Mouse (Mus musculus): ENCODE measurements at regions not wholly inside any gene's neighbourhood (a gene's known extent, or its start where the extent isn't known, plus 50 kb on each side); places are given as distances from the start of the nearest gene placed in this dataset.

DNA sequence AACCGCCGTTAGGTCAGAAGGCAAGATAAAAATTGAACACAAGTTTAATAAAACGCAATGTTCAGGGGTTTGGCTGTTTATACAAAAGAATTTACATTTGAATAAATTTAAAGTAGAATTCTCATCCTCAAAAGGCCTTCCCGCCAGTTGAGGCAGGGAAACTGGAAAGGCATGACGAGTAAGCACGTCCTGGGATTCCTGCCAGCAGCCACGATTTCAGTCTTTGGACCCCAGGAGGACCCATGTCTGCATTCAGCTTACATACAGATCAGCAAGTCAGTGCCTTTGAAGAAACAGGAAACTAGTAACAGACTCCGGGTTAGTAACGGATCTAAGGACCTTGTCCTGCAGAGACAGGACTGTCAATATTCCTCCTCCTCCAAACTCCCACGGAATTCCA is 250.4 kb downstream of the Tmem182 start:
- in situ Hi-C loops (cut with MboI; ENCODE audit: low pct_ligation_motif_present, low pct_unique_long_range_greater_than_20kb, low sequenced_read_pairs): no loop called here
- dilution Hi-C loops (cut with MboI; ENCODE audit: extremely low pct_ligation_motif_present, extremely low pct_unique_long_range_greater_than_20kb, low sequenced_read_pairs): no loop called here
- H3K36me3 ChIP-seq (replicated peaks in 1 of 2; ENCODE audit: control insufficient read depth in 1 of 2, insufficient read depth in 1 of 2, low read length in 1 of 2): no peaks in the 10 kb centered on the region
- H3K4me3 ChIP-seq (replicated peaks in 1 of 3; ENCODE audit: low read depth in 2 of 3, low read length in 2 of 3, poor library complexity in 1 of 3): no peak overlapping the region
- TF ChIP-seq KAT2A (IDR thresholded peaks at IDR 0.05; ENCODE audit: insufficient replicate concordance, low read length): no peak
- TF ChIP-seq MAX (IDR thresholded peaks at IDR 0.05; ENCODE audit: low read length): no peak
- no peak for TF ChIP-seq GABPA (IDR thresholded peaks at IDR 0.05; ENCODE audit: insufficient replicate concordance, low read depth, low read length)
- no peak for TF ChIP-seq MEF2A (IDR thresholded peaks at IDR 0.05; ENCODE audit: borderline replicate concordance, low read depth, low read length)
- no peak for TF ChIP-seq NELFE (IDR thresholded peaks at IDR 0.05; ENCODE audit: low read depth, low read length)
- TF ChIP-seq SIN3A (IDR thresholded peaks at IDR 0.05; ENCODE audit: low read length): no peak
- no peak for TF ChIP-seq EP300 (IDR thresholded peaks at IDR 0.05; ENCODE audit: low read length)
- TF ChIP-seq TBP (conservative IDR thresholded peaks at IDR 0.05; ENCODE audit: low read depth, low read length): no peak
- no peak for TF ChIP-seq ZKSCAN1 (IDR thresholded peaks at IDR 0.05; ENCODE audit: borderline replicate concordance, low read depth, low read length)
- no peak for TF ChIP-seq IRF4 (IDR thresholded peaks at IDR 0.05; ENCODE audit: low read depth, low read length)
- TF ChIP-seq MAFK (IDR thresholded peaks at IDR 0.05; ENCODE audit: insufficient replicate concordance, low read length): no peak
- H3K9ac ChIP-seq (ENCODE audit: insufficient read depth, low read depth): no peak overlapping the region
- H3K4me2 ChIP-seq (ENCODE audit: insufficient read depth, low read depth, poor library complexity, severe bottlenecking): no peak overlapping the region
- DNase-seq (ENCODE audit: extremely low read depth): no peak
- H3K27me3 ChIP-seq (replicated peaks): no peaks in the 10 kb centered on the region
- peaks cover 57% of the 10 kb centered on the region for H3K9me3 ChIP-seq (replicated peaks; ENCODE audit: low read length)
- no peak overlapping the region for H3K27ac ChIP-seq (ENCODE audit: insufficient read depth, low read depth)
- H3K79me2 ChIP-seq (replicated peaks; ENCODE audit: control insufficient read depth, extremely low read depth, insufficient read depth, poor library complexity, severe bottlenecking): no peaks in the 10 kb centered on the region
- H3K4me1 ChIP-seq (ENCODE audit: control insufficient read depth in 1 of 2, insufficient read depth in 2 of 2): no peaks in the 10 kb centered on the region

- no peak overlapping the region for H3K9ac ChIP-seq (ENCODE audit: insufficient read depth, low read depth)
- in situ Hi-C loops (cut with MboI; ENCODE audit: low pct_ligation_motif_present, low pct_unique_long_range_greater_than_20kb, low sequenced_read_pairs): no loop called here
- H3K27ac ChIP-seq (ENCODE audit: insufficient read depth, low read depth): no peak overlapping the region
- H3K27me3 ChIP-seq (replicated peaks): no peaks in the 10 kb centered on the region
- TF ChIP-seq ZMIZ1 (IDR thresholded peaks at IDR 0.05; ENCODE audit: low read depth, low read length): no peak
- TF ChIP-seq IRF4 (IDR thresholded peaks at IDR 0.05; ENCODE audit: low read depth, low read length): no peak
- H3K4me2 ChIP-seq (ENCODE audit: insufficient read depth, low read depth, poor library complexity, severe bottlenecking): no peak overlapping the region
- dilution Hi-C loops (cut with MboI; ENCODE audit: extremely low pct_ligation_motif_present, extremely low pct_unique_long_range_greater_than_20kb, low sequenced_read_pairs): no loop called here
- DNase-seq (ENCODE audit: extremely low read depth): no peak
- no peaks in the 10 kb centered on the region for H3K79me2 ChIP-seq (replicated peaks; ENCODE audit: control insufficient read depth, extremely low read depth, insufficient read depth, poor library complexity, severe bottlenecking)
- no peak overlapping the region for H3K4me3 ChIP-seq (replicated peaks in 1 of 3; ENCODE audit: low read depth in 2 of 3, low read length in 2 of 3, poor library complexity in 1 of 3)
- no peaks in the 10 kb centered on the region for H3K36me3 ChIP-seq (replicated peaks in 1 of 2; ENCODE audit: control insufficient read depth in 1 of 2, insufficient read depth in 1 of 2, low read length in 1 of 2)
- no peaks in the 10 kb centered on the region for H3K4me1 ChIP-seq (ENCODE audit: control insufficient read depth in 1 of 2, insufficient read depth in 2 of 2)
- peaks cover 54% of the 10 kb centered on the region for H3K9me3 ChIP-seq (replicated peaks; ENCODE audit: low read length)
Measured at GRCm38 (mm10) chr1:41065130-41065529, 259.7 kb downstream of the Tmem182 start.

DNA sequence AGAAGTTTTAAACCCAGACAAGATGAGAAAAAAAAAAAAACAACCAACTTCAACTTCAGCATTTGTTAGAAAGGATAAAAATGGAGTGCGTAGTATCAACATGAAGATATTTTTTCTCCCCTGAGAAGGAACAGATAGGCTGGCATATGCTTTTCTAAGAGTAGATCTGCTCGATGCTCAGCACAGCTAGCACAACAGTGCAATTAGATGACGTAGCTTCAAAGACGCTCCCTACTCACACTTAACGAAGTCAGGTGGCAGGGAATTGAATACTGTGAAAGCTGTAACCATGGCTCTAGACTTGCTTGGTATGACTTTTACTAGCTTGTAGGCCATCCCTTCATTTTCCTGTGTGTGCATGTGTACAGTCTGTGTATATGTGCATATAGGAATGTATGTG is 299.5 kb downstream of the Tmem182 start:
- H3K9me3 ChIP-seq (replicated peaks; ENCODE audit: low read length): peaks cover 45% of the 10 kb centered on the region
- dilution Hi-C loops (cut with MboI; ENCODE audit: extremely low pct_ligation_motif_present, extremely low pct_unique_long_range_greater_than_20kb, low sequenced_read_pairs): no loop called here
- no peak overlapping the region for H3K27ac ChIP-seq (ENCODE audit: insufficient read depth, low read depth)
- H3K36me3 ChIP-seq (replicated peaks in 1 of 2; ENCODE audit: control insufficient read depth in 1 of 2, insufficient read depth in 1 of 2, low read length in 1 of 2): no peaks in the 10 kb centered on the region
- in situ Hi-C loops (cut with MboI; ENCODE audit: low pct_ligation_motif_present, low pct_unique_long_range_greater_than_20kb, low sequenced_read_pairs): no loop called here
- H3K4me2 ChIP-seq (ENCODE audit: insufficient read depth, low read depth, poor library complexity, severe bottlenecking): no peak overlapping the region
- no peak overlapping the region for H3K9ac ChIP-seq (ENCODE audit: insufficient read depth, low read depth)
- no peaks in the 10 kb centered on the region for H3K4me1 ChIP-seq (ENCODE audit: control insufficient read depth in 1 of 2, insufficient read depth in 2 of 2)
- no peak for DNase-seq (ENCODE audit: extremely low read depth)
- no peaks in the 10 kb centered on the region for H3K79me2 ChIP-seq (replicated peaks; ENCODE audit: control insufficient read depth, extremely low read depth, insufficient read depth, poor library complexity, severe bottlenecking)
- TF ChIP-seq EP300 (IDR thresholded peaks at IDR 0.05; ENCODE audit: low read length) (no peak), NELFE (IDR thresholded peaks at IDR 0.05; ENCODE audit: low read depth, low read length) (no peak), TBP (conservative IDR thresholded peaks at IDR 0.05; ENCODE audit: low read depth, low read length) (no peak), POLR2A (IDR thresholded peaks at IDR 0.05; ENCODE audit: low read depth, low read length) (no peak), MAZ (IDR thresholded peaks at IDR 0.05; ENCODE audit: low read depth, low read length) (no peak), MAFK (IDR thresholded peaks at IDR 0.05; ENCODE audit: insufficient replicate concordance, low read length) (no peak)
- no peak overlapping the region for H3K4me3 ChIP-seq (replicated peaks in 1 of 3; ENCODE audit: low read depth in 2 of 3, low read length in 2 of 3, poor library complexity in 1 of 3)
- no peaks in the 10 kb centered on the region for H3K27me3 ChIP-seq (replicated peaks)
